Comparison of ENCODE assay signal across 10 mouse cellular contexts in genomic region chr10:76391786-76392185, GRCm38 (mm10). TPM values are rescaled to one million over a fixed set of nuclear protein-coding genes. Genes with fewer than 3 reads are reported as not detected.
A peak's percentile ranks its signal among the peaks of the same experiment; 100 is the strongest.
DNase-seq lines count a peak whose midpoint lies in the region; TF ChIP-seq lines count a peak whose summit lies in the region.
"Had no signal": no experiment of that assay in that cellular context is flagged by ENCODE, and none has a peak within 500 bp of the region (broad histone marks: within the 10 kb centered on the region; RNA-seq: fewer than 3 reads in every experiment).

No protein-coding gene starts in this region.

- no peak overlapping the region for H3K4me3 ChIP-seq in layer of hippocampus, adult 2 months
- H3K4me3 ChIP-seq: erythroblast, embryonic 14.5 days; limb, embryonic 13.5 days had no signal

- DNase-seq in layer of hippocampus, adult 2 months (ENCODE audit: low spot score in 2 of 2), result peak in 1 of 2 experiments; percentile 36
- DNase-seq in layer of hippocampus, adult 9-10 months (ENCODE audit: low spot score), result no peak
- DNase-seq in NIH3T3 (ENCODE audit: low read depth), result peak; percentile 51
- DNase-seq in cerebellum, adult 9-10 months, result peak; percentile 73
- peak; percentile 22 to 47 for DNase-seq in kidney, adult 8-10 months
- peak; percentile 55 for DNase-seq in retina, embryonic 14.5 days (ENCODE audit: low spot score)
- DNase-seq in right cerebral cortex, postnatal 36 days (ENCODE audit: low spot score in 2 of 2), result no peak
- DNase-seq in adrenal gland, postnatal 25 days, result no peak

- H3K27ac ChIP-seq in layer of hippocampus, adult 2 months, result no peak overlapping the region
- H3K27ac ChIP-seq: limb, embryonic 13.5 days had no signal

- TF ChIP-seq CTCF in layer of hippocampus, adult 2 months (conservative IDR thresholded peaks at IDR 0.05), result peak; percentile 80

RNA-seq across cellular contexts. Expression of gene Dip2a, which starts 46.7 kb away (rescaled TPM):
- total RNA-seq in layer of hippocampus, adult 2 months (2021), result 10 to 100 TPM; 50.9 to 51.0 TPM
- total RNA-seq in adrenal gland, postnatal 25 days (2021), result 28.5 and 33.2 TPM in 2 replicates

RNA-seq across cellular contexts. Expression of gene AC141477.1, which starts 48.5 kb away (rescaled TPM):
- total RNA-seq in layer of hippocampus, adult 2 months (2021), result not detected
- total RNA-seq in adrenal gland, postnatal 25 days (2021), result not detected in 2 replicates

RNA-seq across cellular contexts. Expression of gene Pcnt, which starts 50.8 kb away (rescaled TPM):
- 10 to 100 TPM; 23.1 TPM for total RNA-seq in layer of hippocampus, adult 2 months (2021)
- 22.2 and 23.9 TPM in 2 replicates for total RNA-seq in adrenal gland, postnatal 25 days (2021)

RNA-seq across cellular contexts. Expression of gene 2610028H24Rik, which starts 57.1 kb away (rescaled TPM):
- total RNA-seq in layer of hippocampus, adult 2 months (2021), result not detected
- total RNA-seq in adrenal gland, postnatal 25 days (2021), result not detected in 2 replicates

Comparison
In these comparisons a context has a peak if more than half of its experiments do, and no peak if none do; other contexts are left out.
1. DNase-seq: peak in NIH3T3 (single experiment), cerebellum, adult 9-10 months (single experiment), kidney, adult 8-10 months (2 of 2) and retina, embryonic 14.5 days (single experiment); none in layer of hippocampus, adult 9-10 months (single experiment), right cerebral cortex, postnatal 36 days (0 of 2) and adrenal gland, postnatal 25 days (single experiment).